Mouse (Mus musculus): ENCODE measurements around the gene Proser1.

Proser1 gene

GRCm38 (mm10) chr3:53467356-53467755, 3.9 kb downstream of the Proser1 start:
- no peak for DNase-seq

- DNase-seq = no peak
Observed at GRCm38 (mm10) chr3:53469650-53470049, 6.2 kb downstream of the Proser1 start.

- DNase-seq = no peak
Observed at GRCm38 (mm10) chr3:53472061-53472460, 8.6 kb downstream of the Proser1 start.

GRCm38 (mm10) chr3:53474179-53474578, 10.7 kb downstream of the Proser1 start:
- DNase-seq = no peak

- peak; percentile 17 for DNase-seq
Observed at GRCm38 (mm10) chr3:53475889-53476288, 12.4 kb downstream of the Proser1 start.

GRCm38 (mm10) chr3:53477468-53477867, 14.0 kb downstream of the Proser1 start:
- DNase-seq = no peak

- no peak for DNase-seq
Observed at GRCm38 (mm10) chr3:53478419-53479046, 15.1 kb downstream of the Proser1 start.

- DNase-seq = no peak
Observed at GRCm38 (mm10) chr3:53483414-53484059, 20.1 kb downstream of the Proser1 start.

GRCm38 (mm10) chr3:53486561-53486960, 23.1 kb downstream of the Proser1 start:
- DNase-seq = no peak

- no peak for DNase-seq
Observed at GRCm38 (mm10) chr3:53486996-53487576, 23.6 kb downstream of the Proser1 start.

- DNase-seq = no peak
Observed at GRCm38 (mm10) chr3:53488353-53488752, 24.9 kb downstream of the Proser1 start, which contains the start of gene Stoml3. Gene Stoml3 (plus strand): TSS chr3:53488653.

GRCm38 (mm10) chr3:53498351-53498905, 35.0 kb downstream of the Proser1 start:
- DNase-seq = no peak

- no peak for DNase-seq
Observed at GRCm38 (mm10) chr3:53502428-53502827, 39.0 kb downstream of the Proser1 start.

- no peak for DNase-seq
Observed at GRCm38 (mm10) chr3:53513096-53513495, 49.6 kb downstream of the Proser1 start.

- no peak for DNase-seq
Observed at GRCm38 (mm10) chr3:53514221-53515065, 51.0 kb downstream of the Proser1 start.

GRCm38 (mm10) chr3:53522794-53523193, 59.3 kb downstream of the Proser1 start:
- no peak for DNase-seq

GRCm38 (mm10) chr3:53525737-53526136, 62.3 kb downstream of the Proser1 start:
- DNase-seq = peak; percentile 77

- no peak for DNase-seq
Observed at GRCm38 (mm10) chr3:53530305-53530704, 66.8 kb downstream of the Proser1 start.

All from thymus, postnatal 14 days (tissue).